Mouse (Mus musculus) cerebellum, postnatal 36 days (tissue): ENCODE measurements around the gene Wfdc1.

Experiments
- DNase-seq, 2 experiments: peaks; one replicate each; pipeline ENCODE4 v3.0.0; 2021 to 2022; ENCODE audit warnings: mixed read lengths in 2 of 2

Gene Wfdc1

DNA sequence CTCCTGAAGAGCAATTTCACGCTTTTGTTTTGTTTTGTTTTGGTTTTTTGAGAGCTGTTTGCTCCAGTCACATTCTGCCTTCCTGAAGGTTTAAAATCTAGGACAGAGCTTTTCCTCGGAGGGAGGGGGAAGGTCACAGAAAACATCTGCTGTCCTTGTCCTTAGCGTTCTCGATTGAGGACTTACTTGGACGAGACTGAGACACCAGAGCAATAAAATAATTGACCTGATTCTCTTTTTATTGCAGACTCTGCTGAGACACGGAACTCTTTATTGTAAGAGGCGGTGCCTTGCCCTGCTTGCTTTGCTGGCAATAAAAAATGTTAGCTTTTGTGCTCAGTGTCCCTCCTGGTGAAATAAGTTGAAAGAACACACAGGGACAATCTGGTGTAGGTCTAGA lies 26.4 kb upstream of the Wfdc1 start:
- no peak for DNase-seq

DNA sequence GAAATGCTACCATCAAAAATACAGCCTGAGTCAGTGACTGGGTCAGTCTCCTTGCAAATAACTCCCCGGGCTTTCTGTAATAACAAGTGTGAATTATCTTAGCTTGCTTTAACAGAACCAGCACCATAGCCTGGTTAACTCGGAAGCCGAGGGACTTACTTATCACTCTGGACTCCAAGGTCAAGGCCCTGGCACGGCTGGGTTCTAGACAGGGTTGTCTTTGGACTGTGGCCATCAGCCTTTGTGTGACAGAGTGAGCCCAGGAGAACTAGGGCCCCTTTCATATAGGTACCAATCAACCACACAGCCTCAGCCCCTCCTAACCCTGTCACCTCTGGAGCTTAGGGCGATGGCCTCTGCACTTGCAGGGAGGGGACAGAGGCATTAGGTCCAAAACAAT lies 25.1 kb upstream of the Wfdc1 start:
- no peak for DNase-seq

DNA sequence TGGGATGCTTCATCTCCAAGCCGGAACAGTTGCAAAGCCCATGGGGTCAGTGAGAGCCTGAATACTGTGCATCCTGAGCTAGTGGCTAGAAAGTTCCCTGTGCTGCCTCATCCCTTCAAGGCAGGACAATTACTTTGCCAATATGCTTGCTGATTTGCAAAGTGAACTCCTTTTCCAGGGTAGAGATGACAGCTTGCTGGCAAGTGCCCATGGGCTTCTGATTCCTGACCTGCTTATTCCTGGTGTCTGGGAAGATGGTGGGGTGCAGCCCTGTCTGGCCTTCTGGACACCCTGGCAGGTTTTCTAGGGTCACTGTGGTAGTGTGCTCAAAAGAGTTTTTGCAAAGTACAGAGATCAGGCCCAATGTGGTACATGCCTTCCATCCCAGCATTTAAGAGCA lies 23.2 kb upstream of the Wfdc1 start:
- DNase-seq = peak in 1 of 2 experiments; percentile 16

DNA sequence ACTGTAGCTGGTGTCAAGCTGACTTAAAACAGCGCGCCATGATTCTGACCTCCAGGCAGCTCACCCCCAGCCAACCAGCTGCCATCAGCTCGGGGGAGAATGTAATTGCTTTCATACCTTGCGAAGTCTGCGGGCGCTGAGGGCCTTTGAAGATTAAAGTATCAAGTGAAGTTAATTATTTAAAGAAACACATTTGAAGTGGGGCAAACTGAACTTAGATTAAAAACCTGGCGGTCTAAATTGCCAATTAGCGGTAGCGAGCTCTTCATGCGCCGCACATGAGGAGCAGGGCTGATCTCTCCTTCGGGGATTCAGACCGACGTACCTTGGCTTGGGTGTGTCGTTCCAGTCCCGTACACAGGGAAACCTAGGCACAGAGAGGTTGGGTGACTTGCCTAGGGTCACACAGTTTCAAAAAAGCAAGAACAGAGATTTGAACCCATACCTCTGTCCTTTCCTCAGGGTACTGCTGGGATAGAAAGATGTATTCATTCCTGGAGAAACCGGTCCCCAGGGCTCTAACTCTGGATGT lies 21.7 kb upstream of the Wfdc1 start:
- DNase-seq = no peak

DNA sequence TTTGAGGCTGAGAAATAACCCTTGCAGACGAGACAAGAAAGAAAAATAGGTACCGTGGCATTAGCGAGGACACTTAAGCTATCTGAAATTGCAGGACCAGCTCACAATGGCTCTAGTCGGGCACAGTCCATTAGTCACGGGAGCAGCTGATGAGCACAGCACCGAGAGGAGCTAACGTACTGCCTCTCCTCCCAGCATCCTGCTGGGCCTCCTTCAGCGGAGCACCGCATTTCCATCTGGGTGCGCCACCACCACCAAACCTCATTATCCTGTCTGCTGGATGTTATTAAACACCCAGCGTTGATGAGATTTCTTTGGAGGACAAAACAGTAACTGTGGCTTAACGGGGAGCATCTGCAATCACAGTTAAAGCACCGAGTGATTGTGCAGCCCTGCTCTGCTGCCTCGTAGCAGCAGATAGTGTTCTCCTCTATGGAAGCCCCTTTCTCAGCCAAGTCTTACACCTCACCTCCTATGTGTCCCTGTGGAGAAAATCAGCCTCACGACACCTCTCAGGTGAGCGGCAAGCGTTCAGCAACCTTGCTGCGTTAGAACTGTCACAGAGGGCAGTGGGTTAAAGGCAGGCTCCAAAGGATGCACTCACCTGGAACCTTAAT lies 21.1 kb upstream of the Wfdc1 start:
- DNase-seq = no peak

DNA sequence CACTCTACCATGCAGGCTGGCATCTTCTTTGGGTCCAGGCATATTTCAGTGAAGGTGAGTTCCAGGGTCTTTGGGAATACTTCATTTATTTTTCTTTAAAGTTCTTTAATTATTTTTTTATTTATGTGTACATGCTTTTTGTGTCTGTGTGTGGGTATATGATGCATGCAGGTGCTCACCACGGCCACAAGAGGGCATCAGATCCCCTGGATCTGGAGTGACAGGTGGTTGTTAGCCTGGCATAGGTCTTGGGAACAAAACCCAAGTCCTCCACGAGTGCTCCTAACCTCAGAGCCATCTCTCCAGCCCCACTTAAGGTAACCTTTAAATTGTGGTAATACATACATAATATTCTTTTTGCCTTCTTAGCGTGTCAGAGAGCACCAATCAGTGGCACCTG lies 20.0 kb upstream of the Wfdc1 start:
- DNase-seq = no peak

DNA sequence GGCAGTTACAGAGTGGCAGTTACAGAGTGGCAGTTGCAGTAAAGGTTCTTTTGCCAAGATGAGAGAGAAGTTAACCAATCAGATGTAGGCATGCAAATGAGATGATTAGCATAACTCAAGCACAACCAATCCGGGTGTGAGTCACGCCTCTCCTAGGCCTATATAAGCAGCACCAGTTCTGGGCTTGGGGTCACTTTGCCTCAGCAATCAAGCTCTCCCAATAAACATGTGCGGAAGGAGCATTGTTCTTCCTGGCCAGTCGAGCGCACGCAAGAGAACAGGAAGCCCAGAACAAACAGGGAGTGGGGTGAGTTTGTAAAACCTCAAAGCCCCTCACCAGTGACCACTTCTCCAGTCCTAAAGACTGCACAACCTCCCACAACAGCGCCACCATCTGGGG lies 19.3 kb upstream of the Wfdc1 start:
- DNase-seq = no peak

DNA sequence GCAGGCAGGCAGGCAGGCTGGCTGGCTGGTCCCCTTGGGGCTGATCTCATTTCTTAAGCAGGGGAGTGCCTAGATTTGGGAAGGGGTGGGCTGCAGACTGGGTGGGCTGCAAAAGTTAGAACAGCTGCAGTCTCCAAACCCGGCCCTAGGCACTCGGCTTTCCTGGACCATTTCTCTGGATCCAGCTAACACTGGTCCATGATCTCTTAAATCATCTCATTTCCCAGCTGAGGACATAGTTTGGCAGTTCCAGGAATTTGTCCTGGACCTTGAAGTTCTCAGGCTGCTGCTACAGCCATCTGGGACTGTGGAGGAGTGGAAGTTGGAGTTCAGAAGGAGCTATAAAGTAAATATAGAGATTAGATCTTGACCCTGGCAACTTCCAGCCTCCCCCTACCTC lies 14.8 kb upstream of the Wfdc1 start:
- DNase-seq = no peak

DNA sequence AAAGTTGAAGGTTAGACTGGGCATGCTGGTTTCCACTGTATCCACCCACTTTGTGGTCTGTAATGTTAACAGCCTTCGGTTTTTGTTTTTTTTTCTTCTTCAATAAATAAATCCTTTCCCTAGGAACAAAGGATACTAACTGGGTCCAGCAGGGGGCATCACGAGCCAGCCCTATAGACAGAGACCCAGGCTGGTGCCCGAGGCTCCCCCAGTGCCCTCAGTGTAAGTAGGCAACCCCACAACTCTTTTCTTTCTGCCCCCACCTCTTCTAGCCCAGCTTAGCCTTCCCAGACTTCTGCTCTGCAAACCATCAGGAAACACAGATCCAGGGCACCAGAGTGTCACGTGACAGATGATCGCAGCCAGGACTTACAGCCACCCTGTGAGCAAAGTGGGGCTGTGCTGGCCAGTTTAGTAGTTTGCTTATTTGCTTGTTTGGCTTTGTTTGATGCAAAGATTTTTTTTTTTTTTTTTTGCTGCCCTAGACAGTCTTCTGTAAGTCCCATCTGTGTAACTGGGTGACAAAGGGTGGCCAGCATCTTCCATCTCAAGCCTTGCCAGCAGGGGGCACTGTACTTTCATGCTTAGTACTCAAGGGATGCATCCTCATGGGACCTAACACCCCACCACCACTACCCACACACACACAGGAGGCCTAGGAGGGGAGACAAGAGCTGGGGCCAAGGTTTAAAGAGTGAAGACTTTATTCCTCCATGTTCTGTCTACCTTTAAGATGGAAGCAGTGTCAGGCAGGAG lies 9.3 kb upstream of the Wfdc1 start:
- no peak for DNase-seq

DNA sequence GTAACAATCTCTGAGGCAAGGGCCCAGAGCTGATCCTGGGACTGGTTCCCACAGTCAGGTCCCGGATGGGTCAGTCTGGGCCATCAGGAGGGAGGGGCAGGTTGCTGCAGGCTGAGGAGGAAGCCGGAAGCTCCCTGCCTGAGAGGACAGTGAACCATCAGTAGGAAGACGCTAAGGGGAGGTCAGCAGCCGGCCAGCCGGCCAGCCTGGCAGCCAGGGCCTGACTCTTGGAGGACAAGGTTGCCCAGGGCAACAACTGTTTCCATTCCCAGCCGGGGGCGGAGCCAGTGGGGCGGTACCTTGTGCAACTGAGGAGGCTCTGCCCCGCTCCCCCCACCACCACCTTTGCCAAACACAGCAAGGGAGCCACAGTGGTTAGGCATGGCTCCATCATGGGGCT lies 5.1 kb upstream of the Wfdc1 start:
- DNase-seq = peak in 1 of 2 experiments; percentile 33

DNA sequence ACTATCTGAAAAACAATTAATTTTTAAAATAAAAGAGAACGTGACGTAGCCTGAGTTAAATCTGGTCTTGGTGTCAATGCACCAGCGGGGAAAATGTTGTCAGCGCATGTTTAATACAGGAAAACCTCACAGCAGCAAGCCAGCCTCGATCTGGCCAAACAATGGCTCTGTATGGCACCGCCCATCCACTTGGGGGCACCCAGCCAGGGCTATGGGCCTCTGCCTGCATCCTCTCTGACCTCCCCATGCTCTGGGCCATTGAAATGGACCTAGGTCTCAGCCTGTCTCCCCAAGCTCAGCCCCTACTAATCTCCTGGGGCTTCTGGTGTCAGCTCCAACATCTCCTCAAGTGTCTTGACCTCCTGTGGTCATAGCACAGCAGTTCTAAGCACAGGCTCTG lies 4.3 kb upstream of the Wfdc1 start:
- no peak for DNase-seq

DNA sequence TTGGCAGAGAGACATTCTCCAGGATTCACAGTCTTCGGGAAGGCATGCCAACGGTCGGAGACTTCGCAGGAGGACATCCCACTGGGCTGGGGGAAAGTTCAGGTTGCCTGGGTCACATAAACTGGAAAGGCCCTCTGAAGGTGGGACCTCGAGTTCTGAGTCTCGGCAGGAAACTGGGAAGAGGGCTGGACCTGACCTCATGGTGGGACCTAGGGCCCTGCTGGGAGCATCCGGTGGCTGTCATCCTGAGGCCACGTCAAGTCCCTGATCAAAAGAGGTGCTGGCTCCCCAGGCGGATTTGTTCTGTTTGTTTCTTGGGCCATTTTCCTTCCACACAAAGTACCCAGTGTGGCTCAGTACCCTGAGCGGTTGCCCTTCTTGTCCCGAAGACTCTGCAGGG lies 2.7 kb upstream of the Wfdc1 start:
- DNase-seq = no peak

DNA sequence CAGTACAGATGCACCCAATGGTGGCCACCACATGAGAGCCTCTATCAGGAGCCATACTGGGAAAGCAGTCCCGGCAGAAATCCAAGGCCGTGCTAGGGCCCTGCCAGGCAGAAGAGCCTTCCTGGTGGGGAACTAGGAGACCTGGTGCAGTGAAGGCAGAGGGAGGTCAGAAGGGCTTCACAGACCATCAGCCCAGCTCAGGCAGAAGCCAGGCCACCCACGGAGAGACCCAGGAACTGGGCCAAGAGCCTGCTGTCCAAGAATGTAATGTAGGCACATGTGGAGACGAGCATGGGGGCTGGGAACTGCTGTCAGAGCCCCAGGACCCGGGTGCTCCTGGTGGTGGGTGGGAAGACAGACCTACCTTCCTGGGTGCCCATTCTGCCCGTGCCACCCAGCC lies 895 bp upstream of the Wfdc1 start:
- no peak for DNase-seq

DNA sequence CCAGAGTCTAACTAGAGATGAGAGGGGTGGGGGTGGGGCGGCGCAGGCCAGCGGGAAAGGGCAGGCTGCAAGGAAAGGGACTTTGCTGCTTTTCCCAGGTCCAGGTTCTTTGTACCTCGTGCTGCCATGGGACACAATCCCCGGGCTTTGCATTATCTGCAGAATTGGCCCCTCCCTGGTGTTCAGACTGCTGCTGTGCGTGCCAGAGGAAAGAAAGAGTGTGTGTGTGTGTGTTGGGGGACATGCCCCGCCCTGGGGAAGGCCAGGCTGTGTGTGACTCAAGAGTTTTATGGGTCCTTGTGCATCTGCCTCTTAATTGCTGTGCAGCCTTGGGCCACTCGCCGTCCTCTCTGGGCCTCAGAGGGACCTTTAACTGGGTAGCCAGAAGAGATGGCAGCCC lies 2.3 kb downstream of the Wfdc1 start:
- no peak for DNase-seq

DNA sequence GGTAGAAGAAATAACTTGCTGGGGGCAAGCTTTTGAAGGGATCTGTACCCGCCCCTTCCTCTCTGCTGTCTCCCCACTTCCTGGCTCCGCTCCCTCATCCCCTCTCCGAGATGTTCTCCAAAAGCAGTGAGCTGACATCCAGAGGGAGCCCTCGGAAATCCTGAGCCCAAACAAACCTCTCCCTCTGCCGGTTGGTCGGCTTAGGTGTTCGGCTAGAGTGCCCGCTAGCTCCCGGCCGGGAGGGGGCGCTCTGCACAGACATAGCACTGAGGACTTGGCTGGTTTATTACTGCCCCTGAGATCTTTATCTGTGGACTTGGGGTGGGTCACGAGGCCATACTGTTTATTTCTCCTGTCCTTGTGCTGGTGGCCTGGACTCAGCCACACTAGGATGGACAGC lies 3.1 kb downstream of the Wfdc1 start:
- DNase-seq = no peak

DNA sequence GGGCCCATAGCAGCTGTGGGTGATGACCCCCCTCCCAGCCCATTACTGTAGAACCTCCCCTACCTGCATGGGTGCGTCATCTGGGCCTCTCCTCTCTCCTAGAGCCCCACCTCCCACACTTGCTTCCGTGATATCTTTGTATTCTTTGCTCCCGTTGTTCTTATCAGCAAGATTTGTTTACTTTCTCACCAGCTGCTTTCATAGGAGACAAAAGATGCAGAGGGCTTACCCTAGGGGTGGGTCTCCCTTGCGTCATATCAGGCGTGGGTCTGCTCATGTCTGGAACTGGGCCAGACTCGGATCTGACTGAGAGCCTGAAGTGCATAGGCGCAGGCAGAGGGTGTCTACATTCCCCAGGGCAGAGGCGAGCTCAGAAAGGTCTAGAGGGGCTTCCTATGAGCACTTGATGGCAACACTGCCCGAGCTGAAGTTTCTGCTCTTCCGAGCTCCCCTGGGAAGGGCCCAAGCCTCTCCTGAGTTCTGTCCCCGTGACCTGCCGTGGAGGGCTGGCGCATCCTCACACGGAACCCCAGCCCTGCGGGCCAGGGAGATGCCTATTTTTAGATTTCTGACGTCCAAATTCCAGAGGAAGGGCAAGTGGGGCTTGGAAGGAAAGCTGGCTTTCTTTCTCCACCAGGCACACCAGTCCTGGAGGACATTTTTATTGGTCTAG lies 4.4 kb downstream of the Wfdc1 start:
- DNase-seq = no peak

DNA sequence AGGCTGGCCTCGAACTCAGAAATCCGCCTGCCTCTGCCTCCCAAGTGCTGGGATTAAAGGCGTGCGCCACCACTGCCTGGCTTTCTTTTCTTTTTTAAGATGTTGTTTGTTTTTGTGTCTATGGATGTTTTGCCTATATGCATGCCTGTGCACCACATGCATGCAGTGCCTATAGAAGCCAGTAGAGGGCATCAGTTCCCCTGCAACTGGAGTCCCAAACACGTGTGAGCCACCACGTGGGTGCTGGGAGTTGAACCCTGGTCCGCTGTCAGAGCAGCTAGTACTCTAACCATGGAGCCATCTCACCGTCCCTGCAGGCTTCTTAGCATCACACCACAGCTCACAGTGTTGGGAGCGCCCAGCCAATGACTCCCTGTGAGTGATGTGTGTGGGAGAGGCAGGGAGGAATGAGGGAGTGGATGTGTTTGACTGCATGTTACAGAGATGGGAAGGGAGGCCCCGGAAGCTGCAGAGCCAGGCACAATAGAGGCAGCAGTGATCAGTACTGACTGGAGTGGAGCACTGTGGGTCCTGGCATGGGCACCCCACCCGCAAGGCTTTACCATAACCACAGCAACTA lies 7.9 kb downstream of the Wfdc1 start:
- no peak for DNase-seq

DNA sequence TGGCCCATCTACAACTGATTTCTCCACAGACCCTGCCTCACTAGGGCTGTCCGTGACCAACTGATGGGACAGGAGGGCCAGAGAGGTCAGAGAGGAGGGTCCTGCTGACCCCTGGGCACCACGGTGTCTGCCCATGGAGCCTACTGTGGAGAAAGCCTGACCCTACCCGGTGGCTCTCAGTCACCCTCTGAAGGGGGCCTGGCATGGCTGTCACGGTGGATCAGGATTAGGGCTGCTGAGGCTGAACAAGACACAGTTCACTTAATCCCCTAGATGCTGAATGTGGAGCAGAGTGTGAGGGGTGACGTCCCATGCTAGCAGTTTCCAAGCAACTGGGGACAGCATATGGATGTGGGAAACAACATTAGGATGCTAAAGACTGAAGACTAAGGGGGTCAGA lies 9.3 kb downstream of the Wfdc1 start:
- no peak for DNase-seq

DNA sequence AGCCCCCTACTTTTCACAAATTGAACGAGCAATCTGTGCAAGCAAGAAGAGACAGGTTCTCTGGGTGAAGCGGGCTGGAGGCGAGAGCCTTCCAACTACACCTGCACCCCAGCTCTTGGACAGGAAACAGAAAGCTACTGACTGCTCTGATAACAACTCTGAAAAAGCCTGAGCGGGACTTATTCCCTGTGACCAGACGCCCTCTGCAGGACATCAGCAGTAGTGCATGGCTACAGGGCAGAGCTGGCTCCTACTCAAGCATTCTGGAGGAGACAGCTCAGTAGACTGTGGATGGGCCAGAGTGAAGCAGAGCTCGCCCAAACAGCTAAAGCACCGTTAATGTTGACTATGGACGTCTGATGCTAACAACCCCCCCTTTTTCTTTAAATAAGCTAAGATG lies 10.2 kb downstream of the Wfdc1 start:
- peak; percentile 90 to 95 for DNase-seq

DNA sequence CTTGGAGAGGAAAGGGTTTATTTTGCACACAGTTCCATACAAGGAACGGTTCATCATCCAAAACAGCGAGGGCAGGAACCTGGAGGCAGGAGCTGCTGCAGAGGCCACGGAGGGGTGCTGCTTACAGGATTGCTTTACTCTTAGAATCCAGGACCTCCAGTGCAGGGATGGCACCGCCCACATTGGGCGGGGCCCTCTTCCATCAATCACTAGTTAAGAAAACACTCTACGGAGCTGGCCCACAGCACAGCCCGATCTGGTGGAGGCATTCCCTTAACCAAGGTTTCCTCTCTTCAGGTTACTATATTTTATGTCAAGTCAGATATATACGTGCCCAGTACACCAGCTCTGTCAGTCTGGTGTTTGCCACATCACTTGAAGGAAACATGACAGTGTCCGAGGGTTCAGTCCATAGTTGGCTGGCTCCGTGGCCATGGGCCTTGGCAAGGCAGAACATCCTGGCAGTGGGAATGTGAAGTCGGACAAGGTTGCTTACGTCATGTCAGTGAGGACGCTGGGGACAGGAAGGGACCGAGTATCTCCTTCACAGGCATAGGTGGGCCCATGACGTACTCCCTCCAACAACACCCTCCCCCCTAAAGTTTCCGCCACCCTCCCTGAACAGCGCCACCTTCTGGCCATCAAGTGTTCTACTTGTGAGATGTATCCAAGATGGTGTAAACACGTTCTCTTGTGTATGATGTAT lies 12.1 kb downstream of the Wfdc1 start:
- DNase-seq = no peak

DNA sequence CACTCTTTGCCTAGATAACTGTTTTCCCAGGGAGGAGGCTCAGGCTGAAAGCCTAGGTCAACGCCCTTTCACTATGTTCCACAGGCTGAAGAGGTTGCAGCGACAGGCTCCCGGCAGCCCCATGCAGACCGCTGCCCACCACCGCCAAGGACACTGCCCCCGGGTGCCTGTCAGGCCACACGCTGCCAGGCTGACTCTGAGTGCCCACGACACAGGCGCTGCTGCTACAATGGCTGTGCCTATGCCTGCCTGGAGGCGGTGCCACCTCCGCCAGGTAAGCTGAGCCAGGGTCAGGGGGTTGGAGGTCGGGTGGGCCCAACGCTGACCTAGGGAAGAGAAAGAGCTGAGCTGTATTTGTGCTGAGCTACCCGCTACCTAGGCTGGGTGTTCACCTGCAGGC lies 13.0 kb downstream of the Wfdc1 start:
- no peak for DNase-seq

DNA sequence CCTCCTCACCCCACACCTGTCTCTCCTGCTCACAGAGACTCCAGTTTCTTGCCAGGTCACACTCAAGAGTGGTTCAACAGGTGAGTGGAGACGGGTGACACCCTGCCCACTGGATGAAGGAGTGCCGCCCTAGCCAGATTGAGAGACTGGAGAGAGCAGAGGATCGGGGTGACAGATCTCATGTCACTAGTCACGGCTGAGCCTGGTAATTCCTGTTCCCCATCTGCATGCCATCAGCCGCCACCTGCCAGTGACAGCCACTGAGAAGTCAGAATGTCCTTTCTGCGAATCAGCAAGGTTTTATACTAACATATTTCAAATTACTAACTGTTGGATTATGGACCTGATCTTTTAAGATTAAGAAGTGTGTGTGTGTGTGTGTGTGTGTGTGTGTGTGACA lies 24.4 kb downstream of the Wfdc1 start:
- no peak for DNase-seq

DNA sequence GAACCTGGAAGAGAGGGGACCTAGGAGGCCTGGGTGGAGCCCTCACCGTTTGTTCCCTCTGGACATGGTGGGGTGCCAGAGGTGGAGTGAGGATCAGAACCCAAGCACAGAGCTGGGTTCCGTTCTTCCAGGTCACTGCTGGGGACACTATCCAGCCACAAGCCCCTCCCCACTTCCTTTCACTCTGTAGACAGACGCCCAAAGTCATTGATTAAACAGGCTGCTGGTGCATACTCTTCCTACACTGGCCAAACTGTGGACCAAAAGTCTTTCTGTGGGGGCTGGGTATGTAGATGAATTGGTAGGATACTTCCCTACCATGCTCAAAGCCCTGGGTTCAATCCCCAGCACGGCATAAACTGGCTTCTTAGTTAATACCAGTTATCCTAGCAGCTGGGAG lies 25.8 kb downstream of the Wfdc1 start:
- DNase-seq = no peak
